Mouse (Mus musculus): ENCODE measurements at regions not wholly inside any gene's neighbourhood (a gene's known extent, or its start where the extent isn't known, plus 50 kb on each side); places are given as distances from the start of the nearest gene placed in this dataset.
A peak's percentile ranks its signal among the peaks of the same experiment; 100 is the strongest.

DNA sequence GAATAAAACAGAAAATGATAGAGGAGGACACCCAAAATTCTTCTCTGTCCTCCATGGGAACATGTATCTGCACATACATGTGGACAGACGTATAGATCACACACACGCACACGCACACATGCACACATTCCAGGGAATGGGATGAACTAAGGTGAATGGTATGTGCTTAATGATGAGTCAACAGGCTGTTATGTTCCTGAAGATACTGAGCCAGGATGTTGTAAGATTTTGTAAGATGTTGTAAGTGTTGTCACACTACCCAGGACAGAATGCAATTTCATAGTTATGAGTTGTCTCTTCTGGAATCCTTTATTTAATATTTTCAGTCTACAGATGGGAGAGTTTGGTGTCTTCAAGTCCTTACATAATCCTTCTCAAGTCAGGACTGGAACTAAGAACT, 447.5 kb downstream of the Gsdmc2 start:
- no peak for DNase-seq (ENCODE audit: low spot score in 2 of 2)

DNA sequence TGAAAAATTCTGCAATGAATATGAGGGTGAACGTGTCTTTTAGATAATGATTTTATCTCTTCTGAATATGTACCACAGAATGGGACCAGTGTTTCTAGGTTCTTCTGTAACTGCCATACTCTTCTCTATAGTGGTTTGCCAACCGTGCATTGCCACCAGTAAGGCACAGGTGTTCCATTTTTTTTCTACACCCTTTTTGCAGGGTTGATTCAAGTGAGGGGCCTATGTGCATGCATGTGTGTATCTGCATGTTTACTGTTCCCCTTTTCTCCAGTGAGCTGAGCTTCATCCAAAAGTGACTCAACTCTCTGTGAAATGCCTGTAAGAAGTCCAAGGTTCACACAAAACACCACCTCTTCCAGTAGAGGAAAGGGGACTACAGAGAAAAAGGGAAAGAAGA, 467.7 kb downstream of the Gsdmc2 start:
- DNase-seq (ENCODE audit: low spot score in 2 of 2) = no peak

DNA sequence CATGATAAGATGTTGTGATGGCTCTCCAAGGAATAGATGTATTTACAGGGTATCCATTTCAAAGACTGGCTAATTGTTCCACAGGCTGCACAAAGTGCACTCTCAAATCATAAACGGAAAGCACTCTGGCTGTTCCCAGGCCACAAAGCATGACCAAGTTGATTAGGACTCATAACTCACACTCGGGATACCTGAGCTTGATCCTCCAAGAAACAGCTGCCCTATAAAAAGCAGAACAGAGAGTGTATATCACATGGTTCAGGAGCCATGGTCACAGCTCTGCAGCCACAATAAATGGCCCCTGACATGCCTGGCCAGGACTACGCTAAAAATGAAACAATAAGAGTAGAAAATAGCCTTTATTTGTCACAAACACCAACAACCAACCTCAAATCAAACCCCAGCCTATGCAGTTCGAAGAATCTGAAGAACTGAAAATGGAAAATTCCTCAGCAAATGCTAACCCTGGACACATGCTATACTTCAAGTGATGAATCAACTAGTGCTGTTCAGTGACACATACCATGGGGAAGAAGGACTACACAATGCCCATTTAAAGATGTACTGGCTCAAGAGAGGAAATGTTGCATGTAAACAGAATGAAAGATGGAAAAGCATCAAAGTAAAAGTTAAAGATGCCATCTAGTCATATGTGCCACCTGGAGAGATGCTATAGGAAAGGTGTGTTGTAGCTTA, 473.5 kb downstream of the Gsdmc2 start:
- no peak for DNase-seq (ENCODE audit: low spot score in 2 of 2)

DNA sequence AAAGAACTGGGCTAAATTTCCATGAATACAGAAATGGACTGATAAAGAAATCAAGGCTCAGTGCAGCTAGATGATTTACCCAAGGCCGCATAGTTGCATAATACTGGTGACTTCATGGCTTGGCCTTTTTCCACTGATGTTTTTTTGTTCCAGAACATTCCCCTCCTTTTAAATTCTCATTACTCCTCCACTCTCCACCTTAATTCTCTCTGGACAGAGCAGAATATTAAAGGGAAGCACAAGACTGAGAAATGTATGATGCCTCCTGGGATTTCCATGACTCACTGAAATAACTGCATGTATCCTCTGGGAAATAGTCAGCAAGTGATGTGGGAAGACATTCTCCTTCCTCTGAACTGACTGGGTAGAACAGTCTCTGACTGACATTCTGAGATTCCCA, 480.5 kb downstream of the Gsdmc2 start:
- peak; percentile 26 to 55 for DNase-seq (ENCODE audit: low spot score in 2 of 2)

DNA sequence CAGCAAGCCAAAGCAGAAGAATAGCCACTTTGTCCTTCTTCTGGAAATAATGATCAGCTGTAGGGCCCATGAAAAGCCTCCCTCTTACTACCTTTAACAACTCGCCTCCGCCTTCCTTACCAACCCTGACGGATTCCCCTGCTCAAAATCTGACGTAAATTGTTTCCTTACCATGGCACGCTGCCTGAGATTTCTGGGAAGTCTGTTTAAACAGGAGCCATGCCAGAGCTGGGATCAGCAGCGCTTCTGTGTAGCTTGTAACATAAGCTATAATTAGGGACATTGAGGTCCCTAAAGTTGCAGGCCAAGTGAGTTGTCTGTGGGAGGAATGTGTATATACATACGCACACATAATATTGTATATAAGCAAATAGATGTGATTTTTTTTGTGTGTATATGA, 484.6 kb downstream of the Gsdmc2 start:
- no peak for DNase-seq (ENCODE audit: low spot score in 2 of 2)

DNA sequence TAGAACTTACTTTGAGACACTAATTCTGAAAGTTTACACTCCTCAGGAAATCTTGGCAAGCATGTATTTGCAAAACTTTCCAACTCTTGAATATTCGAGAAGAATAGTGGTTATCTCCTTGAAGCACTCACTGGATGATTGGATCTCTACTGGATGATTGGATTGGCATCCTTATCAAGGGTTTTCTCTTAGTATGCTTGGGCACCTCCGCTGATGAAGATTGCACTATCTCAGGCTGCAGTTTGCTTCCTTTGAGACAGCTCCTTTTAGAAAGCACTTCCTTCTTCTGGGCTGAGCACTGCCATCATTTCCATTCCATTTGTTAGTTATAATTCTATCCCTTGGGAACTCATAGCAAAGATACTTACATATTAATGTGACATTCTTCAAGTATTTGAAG, 503.2 kb downstream of the Gsdmc2 start:
- no peak for DNase-seq (ENCODE audit: low spot score in 2 of 2)

DNA sequence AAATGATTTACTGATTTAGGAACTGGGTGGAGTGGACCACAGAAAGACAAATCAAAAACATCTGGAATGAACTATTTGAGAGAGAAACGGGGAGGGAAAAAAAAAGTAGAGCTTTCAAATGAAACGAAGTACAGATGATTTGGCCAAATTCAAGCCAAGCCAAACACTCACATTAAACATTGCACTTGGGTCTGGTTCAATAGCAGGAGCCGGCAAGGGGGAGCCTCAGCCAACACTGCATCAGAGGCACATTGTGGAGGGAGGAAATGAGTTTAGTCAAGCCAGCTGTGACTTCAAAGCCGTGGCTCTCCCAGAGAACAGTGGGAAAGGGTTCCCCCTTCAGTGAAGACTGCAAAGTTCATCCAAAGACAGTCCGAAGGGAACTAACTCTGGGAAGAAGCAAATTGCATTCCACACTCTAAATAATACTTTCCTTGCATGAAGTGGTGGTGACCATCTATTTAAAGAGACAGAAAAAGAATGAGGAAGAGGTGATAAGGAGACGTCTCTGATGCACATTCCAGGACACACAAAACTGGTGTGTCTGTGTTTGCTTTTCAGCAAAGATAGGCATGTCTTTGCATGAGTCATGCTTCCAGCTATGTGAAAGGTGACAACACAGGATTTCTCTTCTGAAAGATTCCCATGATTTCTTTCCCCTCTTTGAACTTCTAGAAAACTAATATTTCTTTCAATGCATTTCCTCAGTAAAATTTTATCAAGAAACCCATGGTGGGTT, 504.5 kb downstream of the Gsdmc2 start:
- peak in 1 of 2 experiments; percentile 20 for DNase-seq (ENCODE audit: low spot score in 2 of 2)

DNA sequence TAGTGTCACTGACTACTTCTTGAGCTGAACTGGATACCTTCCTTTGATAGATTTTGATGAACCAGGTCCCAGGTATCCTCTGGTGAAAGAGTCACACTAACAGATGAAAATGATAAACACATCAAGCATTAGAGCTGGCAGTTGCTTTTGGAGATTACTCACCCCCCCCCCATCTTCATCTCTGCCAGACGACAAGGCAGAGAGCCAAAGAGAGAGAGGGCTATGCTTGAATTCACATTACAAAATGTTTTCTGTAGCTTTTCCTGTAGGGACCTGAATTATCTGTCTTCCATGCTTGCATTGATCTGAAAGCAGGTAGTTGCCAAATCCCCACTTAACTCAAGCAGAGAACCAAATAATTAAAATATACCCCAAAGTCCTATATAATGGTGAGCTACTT, 525.3 kb downstream of the Gsdmc2 start:
- DNase-seq (ENCODE audit: low spot score in 2 of 2) = no peak

DNA sequence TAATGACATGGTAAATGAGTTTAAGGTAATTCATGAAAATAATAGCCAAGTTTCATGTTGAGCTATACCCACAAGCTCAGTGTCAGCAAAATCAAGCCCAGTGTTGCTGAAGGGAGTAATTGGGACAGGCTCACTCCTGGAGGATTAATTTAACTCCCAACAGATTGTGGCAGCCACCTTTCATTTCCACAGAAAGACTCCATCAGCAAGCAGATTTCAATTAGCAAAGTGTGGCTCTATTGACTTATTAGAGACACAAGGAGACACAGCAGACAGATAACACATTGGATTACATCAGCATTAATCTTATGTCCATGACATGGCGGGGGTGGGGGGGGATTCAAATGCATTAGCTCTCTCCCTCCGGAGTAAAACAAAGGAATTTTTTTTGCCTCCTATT, 534.6 kb downstream of the Gsdmc2 start:
- DNase-seq (ENCODE audit: low spot score in 2 of 2) = no peak

DNA sequence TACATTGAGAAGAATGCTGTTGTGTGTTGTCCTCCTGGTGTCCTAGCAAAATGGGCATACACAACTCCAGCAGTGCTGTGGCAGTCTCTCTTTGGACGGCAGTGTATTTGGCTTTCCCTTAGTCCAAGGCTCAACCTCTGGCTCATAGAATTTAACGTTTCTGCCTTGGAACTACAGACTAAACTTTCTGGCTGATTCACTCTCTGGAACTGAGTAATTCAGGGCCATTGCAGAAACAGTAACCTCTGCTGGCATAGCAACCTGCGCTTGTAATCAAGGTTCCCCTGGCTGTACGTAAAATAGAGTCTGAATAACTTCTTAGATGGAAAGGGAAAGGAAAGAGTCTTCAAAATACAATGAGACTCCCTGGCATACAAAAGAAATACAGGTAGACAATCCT, 545.7 kb downstream of the Gsdmc2 start:
- DNase-seq (ENCODE audit: low spot score in 2 of 2) = peak in 1 of 2 experiments; percentile 13

DNA sequence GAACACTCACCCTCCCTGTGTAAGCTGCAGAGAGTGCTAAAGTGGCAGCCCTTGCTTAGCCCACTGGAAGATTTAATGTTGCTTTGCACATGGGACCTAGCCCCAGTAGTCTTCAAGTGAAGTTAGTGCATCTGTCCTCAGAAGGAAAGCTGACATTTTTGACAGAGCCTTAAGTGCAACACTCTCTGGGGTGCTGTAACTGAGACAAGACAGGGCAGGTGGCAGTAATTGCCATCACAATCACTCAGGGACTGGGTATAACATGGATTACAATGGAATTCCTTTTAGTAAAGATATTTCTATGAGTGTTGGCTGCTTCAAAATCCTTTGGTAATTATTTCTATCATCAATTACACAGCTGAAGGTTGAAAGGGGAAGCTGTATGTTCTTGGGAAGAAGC, 556.4 kb downstream of the Gsdmc2 start:
- DNase-seq (ENCODE audit: low spot score in 2 of 2) = no peak

DNA sequence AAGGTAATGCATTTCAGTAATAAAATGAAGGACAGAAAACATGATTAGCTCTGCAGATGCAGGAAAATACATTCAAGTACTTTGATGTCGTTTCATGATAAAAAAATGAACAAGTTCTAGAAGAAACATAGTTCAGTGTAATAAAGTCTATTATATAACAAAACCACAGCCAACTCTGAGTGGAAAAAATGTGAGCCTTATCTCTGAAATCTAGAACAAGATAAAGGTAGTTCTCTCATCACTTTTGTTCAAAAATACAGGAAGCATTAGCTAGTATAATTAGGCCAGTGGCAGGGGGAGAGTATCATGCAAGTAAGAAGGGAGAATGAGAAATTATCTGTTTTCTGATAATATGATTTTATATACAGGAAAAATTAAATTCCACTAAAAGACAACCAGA, 559.0 kb downstream of the Gsdmc2 start:
- no peak for DNase-seq (ENCODE audit: low spot score in 2 of 2)

DNA sequence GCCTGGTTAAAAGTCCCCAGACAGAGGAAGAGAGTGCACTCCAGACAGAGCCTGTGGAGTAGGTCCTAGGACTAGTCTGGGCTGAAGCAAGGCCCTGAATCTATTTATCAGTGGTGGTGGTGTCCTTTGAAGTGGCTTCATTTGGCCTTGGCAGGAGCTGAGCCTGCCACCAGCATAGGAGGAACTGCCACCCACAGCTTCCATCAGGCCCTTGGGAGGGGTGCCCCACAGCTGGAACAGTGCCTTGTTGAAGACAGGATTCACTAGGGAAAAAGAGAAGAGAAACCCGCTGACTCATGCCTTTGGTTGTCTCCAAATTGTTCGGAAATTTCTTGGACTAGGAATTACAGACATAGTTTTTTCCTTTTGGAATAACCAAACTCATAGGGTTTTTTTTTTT, 574.6 kb downstream of the Gsdmc2 start:
- peak; percentile 32 to 34 for DNase-seq (ENCODE audit: low spot score in 2 of 2)

DNA sequence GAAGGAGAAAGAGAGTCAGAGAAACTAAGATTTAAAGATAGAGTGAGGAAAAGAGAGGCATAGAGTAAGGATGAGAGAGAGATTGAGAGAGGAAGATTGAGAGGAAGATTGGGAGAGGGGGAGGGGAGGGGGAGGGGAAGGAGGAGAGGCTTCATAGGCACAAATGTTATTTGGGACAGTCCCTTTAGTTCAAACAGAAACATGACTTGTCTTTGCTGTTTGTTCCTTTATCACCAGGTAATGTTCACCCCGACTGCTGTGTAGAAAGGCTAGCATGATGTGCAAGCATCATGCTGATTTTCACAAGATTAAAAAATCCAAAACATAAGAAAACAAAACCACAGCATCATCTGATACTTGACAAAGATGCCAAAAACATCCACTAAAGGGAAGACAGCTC, 579.1 kb downstream of the Gsdmc2 start:
- no peak for DNase-seq (ENCODE audit: low spot score in 2 of 2)

DNA sequence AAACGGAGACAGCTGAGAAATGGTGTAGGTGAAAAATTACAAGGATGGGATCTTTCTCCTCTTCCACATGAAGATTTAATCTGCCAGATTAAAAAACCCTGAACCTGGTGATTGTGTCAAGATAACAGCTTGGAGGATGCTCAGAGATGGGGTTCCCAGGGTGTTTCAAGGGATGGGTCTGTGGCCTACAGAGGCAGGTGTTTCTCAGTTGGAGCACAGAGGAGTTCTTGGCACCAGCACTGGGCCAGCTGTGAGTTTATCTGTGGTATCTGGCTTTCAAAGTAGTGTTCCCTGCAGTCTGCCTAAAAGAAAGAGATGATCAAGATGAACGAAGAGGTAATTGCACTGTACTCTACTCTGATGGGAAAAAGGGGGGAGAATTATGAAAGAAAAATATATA, 589.2 kb downstream of the Gsdmc2 start:
- no peak for DNase-seq (ENCODE audit: low spot score in 2 of 2)

DNA sequence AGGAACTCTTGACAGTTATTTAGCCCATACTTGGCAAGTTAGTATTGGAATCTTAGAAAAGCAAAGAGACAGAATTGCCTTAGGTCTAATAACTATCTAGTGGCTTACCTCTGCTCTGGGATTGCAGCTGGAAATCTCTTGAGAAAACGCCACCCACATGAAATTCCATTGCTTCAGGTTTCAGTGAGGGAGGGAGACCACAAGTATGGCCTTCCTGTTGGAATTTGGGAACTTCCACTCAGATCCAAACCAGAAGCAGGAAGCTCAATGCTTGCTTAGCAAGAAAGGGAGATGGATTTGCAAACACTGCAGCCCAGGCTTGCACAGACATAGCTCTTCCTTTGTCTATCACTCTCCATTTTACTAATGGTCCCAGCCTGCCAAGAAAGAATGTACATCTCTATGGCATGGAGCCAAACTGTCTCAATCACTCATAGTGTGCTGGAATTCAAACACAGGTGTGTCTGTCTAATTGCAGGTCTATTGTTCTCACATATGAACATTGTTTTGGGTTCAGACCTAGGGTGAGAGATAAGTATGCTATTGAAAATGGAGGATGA, 592.1 kb downstream of the Gsdmc2 start:
- DNase-seq (ENCODE audit: low spot score in 2 of 2) = no peak

DNA sequence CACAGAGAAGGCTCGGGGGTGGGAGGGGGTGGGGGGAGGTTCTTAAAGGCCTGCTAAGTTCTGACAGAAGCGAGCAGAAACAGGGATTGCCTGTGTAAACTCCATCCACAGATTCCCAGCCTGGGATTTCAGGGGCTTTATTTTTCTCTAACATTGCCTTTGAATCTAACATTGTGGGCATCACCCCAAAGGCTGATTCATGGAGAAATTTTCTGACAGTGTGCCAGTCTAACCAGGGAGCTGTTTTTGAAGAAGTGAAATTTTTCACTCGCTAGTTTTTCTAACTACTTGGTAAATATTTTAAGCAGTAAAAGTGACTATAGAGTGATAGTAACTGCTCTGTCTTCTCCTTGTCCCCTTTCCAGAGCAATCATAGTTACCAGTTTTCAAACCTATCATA, 606.4 kb downstream of the Gsdmc2 start:
- no peak for DNase-seq (ENCODE audit: low spot score in 2 of 2)

DNA sequence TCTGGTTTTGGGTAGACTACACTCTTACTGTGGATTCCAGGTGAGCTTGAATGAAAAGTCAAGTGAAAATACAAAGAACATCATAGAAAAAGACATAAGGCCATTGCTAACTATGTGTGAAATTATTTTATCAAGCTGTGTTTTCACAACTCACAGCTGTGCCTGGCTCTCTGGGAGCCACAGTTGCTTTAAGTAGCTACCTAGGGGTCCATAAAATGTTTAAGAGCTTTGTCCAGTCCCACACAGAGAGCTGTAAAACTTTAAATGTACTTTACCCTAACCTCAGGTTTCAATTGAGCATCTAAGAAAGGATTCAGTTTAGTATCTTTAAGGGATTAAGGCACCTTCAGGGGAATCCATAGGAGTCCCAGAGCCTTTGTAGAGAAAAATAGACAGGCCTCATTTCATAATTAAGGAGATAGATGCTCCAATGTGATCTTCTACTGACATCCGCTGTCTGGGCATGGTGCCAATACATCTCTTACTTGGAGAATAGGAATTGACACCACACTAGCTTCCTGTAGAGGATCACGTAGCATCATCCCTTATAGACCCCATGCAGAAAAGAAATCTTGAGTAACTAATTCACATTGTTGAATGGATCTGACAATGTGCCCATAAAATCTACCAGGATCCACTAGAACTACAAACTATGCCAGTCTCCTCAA, 626.5 kb downstream of the Gsdmc2 start:
- no peak for DNase-seq (ENCODE audit: low spot score in 2 of 2)

DNA sequence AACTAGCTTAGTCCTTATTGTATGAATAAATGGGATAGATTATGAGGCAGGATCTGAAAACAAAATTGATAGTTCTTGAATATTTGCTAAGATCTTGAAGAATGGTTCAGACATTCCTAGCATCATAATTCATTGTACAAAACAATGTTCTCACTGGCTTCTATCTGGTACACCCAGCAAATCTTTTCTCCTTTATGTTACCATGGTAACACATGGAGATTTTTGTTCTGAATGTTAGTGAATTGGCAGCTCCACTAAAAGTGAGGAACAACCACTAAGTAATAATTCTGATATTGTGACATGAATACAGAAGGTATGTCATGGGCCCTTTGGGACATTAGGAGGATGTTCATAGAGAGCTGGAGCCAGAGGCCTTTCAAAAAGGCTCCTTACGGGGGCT, 639.8 kb downstream of the Gsdmc2 start:
- no peak for DNase-seq (ENCODE audit: low spot score in 2 of 2)

DNA sequence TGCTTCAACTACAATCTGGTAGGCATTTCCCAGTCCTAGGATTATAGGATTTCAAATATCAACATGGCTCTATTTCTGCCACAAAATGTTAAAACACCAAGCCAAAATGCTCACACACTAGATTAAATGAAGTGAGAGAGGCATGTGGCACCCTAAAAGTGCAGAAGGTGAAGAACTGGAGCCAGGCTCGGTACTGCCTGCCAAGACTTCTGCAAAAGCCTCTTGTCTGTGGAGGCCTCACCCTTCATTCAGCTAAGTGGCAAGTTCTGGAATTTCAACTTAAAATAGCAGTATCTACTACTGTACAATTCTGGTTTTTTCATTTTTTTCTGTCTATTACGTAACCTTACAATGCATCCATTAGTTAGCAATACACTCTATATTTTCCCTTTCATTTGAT, 649.9 kb downstream of the Gsdmc2 start:
- DNase-seq (ENCODE audit: low spot score in 2 of 2) = no peak

DNA sequence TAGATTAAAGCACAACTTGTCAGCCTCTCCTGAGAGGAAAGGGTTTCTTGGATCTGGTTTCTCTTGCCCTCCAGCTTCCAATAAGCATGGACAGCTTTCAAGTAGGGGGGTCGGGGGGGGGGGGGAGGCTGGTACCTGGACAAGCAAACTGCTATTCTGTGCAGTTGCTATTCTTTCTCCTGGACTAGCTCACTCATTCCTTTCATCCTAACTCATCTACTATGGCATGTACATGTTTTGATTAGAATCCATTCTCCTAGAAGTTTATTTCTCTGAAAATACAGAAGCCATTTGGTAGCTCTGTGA, 650.5 kb downstream of the Gsdmc2 start:
- DNase-seq (ENCODE audit: low spot score in 2 of 2) = no peak
